Mouse (Mus musculus) limb, embryonic 13.5 days (tissue): ENCODE measurements around the gene Calcoco1. TPM values are rescaled to one million over a fixed set of nuclear protein-coding genes. Genes with fewer than 3 reads are reported as not detected.

Source experiments
- ATAC-seq: fragments of 200-750 bp; cut with Nextera tagmentation; 2 replicates; pipeline ENCODE4 v1.8.0; 2017; ENCODE audit warnings: low read depth, moderate number of reproducible peaks, moderate TSS enrichment; ENCODE audit not compliant: low FRiP score
- H3K27ac ChIP-seq: fragments of 300-500 bp; sonication (generic); 2 replicates; pipeline ENCODE4 v1.5.1; 2015; ENCODE audit warnings: inconsistent platforms, mild to moderate bottlenecking, moderate library complexity
- H3K27me3 ChIP-seq: fragments of 300-500 bp; sonication (generic); 2 replicates; pipeline ENCODE4 v1.6.1; 2015; ENCODE audit warnings: mild to moderate bottlenecking, inconsistent platforms
- H3K36me3 ChIP-seq: fragments of 300-500 bp; sonication (generic); 2 replicates; pipeline ENCODE4 v1.6.1; 2015; ENCODE audit warnings: inconsistent platforms, mild to moderate bottlenecking, moderate library complexity
- H3K4me1 ChIP-seq: fragments of 300-500 bp; sonication (generic); 2 replicates; pipeline ENCODE4 v1.6.1; 2015; ENCODE audit warnings: inconsistent platforms
- H3K4me2 ChIP-seq: fragments of 300-500 bp; sonication (generic); replicated peaks from 2 replicates; pipeline ENCODE4 v1.6.1; 2015; ENCODE audit warnings: inconsistent platforms, mild to moderate bottlenecking, moderate library complexity
- H3K4me3 ChIP-seq: fragments of 300-500 bp; sonication (generic); 2 replicates; pipeline ENCODE4 v1.5.1; 2015; ENCODE audit warnings: moderate library complexity, mild to moderate bottlenecking, inconsistent platforms
- H3K9ac ChIP-seq: fragments of 300-500 bp; sonication (generic); 2 replicates; pipeline ENCODE4 v1.6.1; 2015; ENCODE audit warnings: mild to moderate bottlenecking, inconsistent platforms
- H3K9me3 ChIP-seq: fragments of 300-500 bp; sonication (generic); 2 replicates; pipeline ENCODE4 v1.6.1; 2016; ENCODE audit warnings: inconsistent platforms
- WGBS: fragments of 180-500 bp; shearing (Covaris S2); methylation state at CpG from one replicate; pipeline ENCODE4 v1.1.7; 2015; 5-methylcytosine and 5-hydroxymethylcytosine counted together
- polyA plus RNA-seq: library from polyadenylated mRNA; unstranded; fragments of >200 nt; fragmentation: Nextera tagmentation; extraction: Ambion mirVana; gene quantifications from 2 replicates; pipeline ENCODE4 v1.2.1, GENCODE M21; 2015

The Calcoco1 gene
- polyA plus RNA-seq, 1 experiment from 2014 or later = 58.3 TPM

DNA sequence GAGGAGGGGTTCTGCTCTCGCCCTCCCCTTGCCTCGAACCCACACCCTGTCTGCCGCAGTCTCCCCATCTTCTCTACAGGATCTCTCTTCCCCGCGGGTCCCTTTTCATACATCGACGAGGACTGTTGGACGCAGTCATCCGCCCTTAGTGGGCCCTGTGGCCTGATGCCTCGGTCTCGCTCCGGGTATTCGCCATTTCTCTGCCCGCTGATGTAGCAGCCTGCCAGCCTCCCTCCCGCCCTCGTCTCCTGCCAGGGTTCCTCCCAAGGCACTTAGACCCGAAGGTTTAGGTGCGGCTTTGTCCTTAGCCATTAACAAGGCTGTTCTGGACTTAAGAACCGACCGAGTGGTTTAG lies 25.3 kb upstream of the Calcoco1 start:
- Histone ChIP-seq H3K9ac (peak overlapping the region; percentile 73), H3K27me3 (peaks cover 59% of the 10 kb centered on the region), H3K36me3 (no peaks in the 10 kb centered on the region), H3K9me3 (no peaks in the 10 kb centered on the region), H3K4me2 (peak overlapping the region; percentile 94), H3K27ac (no peak overlapping the region), H3K4me1 (peaks cover 57% of the 10 kb centered on the region), H3K4me3 (peak overlapping the region; percentile 59)
- 4% methylated on average over 20 of the region's 20 CpGs for WGBS
- ATAC-seq = no peak

DNA sequence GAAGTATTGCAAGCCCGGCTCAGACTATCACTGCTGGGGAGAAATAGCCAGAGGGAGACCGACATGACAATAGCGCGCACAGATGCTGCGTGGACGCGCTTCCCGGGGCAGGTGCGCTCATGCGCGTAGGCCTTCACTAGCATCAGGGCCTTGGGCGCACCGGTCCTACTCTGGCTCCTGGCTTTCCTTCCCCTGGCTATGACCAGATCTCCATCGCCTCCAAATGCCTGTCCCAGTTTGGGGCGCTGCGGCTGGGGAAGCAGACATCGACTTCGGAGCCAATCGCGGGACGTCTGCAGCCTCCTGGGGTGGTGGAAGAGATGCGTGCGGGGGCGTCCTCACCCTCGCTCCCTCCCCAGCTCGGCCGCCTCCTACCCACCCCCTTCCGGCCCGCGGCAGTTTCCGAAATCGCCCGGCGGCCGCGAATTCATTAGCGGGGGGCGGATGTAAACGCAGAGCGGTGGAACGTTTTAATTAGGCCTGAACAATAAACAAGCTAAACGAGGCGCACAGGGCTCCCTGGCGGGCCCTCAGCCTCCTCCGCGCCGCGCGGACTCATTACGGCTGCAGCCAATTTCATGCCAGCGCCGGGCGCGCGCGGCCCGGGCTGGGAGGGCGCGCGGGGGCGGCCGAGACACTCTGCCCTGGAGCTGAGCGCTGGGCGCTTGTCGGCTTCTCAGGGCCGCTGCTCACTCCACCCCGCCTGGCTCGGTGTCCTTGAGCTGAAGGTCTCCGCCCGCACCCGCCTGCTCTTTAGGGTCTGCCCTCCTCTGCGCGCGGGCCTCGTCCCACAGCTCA lies 24.7 kb upstream of the Calcoco1 start:
- Histone ChIP-seq H3K27me3 (peaks cover 63% of the 10 kb centered on the region), H3K9ac (peak overlapping the region; percentile 73), H3K27ac (no peak overlapping the region), H3K36me3 (no peaks in the 10 kb centered on the region), H3K4me3 (peak overlapping the region; percentile 59), H3K4me1 (peaks cover 52% of the 10 kb centered on the region), H3K4me2 (peak overlapping the region; percentile 94), H3K9me3 (no peaks in the 10 kb centered on the region)
- WGBS = under 1% methylated on average over 71 of the region's 75 CpGs
- ATAC-seq = peak; percentile 28

DNA sequence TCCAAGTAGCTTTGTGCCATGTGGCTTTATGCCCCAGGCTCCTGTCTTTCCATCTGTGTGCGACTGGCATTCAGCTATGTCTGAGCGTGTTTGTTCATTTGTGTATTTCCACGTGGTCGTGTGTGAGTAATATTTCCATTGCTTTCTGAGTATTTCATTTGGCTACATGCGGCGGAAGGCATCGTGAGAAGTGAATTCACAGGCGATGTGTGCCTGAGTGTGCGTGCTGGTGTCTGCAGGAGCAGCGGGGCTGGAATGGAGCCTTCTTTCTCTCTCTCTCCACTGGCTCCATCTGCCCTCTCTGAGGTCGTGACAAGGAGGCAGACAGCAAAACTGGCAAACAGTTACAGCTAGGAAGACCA lies 24.1 kb upstream of the Calcoco1 start:
- peak overlapping the region; percentile 94 for H3K4me2 ChIP-seq
- ATAC-seq = no peak
- 15% methylated on average over 11 of the region's 11 CpGs for WGBS
- H3K27ac ChIP-seq = no peak overlapping the region
- H3K36me3 ChIP-seq = no peaks in the 10 kb centered on the region
- H3K9me3 ChIP-seq = no peaks in the 10 kb centered on the region
- H3K27me3 ChIP-seq = peaks cover 69% of the 10 kb centered on the region
- peak overlapping the region; percentile 73; the same call in 1 of the 2 replicates for H3K9ac ChIP-seq
- H3K4me3 ChIP-seq = peak overlapping the region; percentile 59
- peaks cover 52% of the 10 kb centered on the region for H3K4me1 ChIP-seq

DNA sequence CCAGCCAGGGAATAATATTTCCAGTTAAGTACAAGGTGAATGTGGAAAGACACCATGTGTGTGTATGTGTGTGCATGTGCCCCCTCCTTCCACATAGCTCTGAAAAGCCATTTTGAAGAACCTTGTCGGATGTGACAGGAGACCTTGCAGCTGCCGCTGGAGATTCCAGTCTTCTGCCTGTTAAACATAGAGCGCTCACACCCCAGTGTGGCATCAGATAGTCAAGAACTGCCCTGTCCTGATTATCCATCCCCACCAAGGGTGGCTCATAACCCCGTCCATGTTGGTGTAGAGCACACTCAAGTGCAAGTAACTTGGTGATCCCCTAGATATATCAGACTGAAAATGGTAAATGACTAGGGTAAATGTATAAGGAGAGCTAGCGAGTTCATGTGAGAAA lies 23.4 kb upstream of the Calcoco1 start:
- no peak for ATAC-seq
- H3K27ac ChIP-seq = no peak overlapping the region
- H3K9ac ChIP-seq = no peak overlapping the region
- H3K9me3 ChIP-seq = no peaks in the 10 kb centered on the region
- H3K4me1 ChIP-seq = peaks cover 47% of the 10 kb centered on the region
- no peaks in the 10 kb centered on the region for H3K36me3 ChIP-seq
- WGBS = 56% methylated on average over 5 of the region's 5 CpGs
- H3K4me3 ChIP-seq = no peak overlapping the region
- H3K27me3 ChIP-seq = peaks cover 73% of the 10 kb centered on the region
- H3K4me2 ChIP-seq = no peak overlapping the region

DNA sequence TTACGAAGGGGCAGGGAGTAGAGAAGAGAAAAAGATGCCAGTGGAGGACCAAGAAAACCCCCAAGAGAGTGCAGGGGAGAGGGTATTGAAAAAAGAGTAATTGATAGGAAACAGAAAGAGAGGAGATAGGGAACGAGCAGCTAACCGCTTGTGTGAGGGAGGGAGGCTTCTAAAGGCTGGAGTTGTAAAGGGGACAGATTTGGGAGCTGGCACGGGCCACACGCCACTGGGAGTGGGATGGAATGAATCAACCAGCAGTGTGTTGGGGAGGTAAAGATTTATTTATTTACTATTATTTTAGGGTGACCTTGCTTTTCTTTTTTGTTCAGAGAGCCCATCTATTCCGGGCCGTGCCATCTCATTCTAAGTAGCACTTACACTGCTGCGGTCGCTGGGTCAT lies 22.9 kb upstream of the Calcoco1 start:
- no peak for ATAC-seq
- Histone ChIP-seq H3K36me3 (no peaks in the 10 kb centered on the region), H3K9ac (no peak overlapping the region), H3K4me3 (no peak overlapping the region), H3K27me3 (peaks cover 73% of the 10 kb centered on the region), H3K4me1 (peaks cover 41% of the 10 kb centered on the region), H3K9me3 (no peaks in the 10 kb centered on the region), H3K4me2 (no peak overlapping the region), H3K27ac (no peak overlapping the region)
- 27% methylated on average over 9 of the region's 9 CpGs for WGBS

DNA sequence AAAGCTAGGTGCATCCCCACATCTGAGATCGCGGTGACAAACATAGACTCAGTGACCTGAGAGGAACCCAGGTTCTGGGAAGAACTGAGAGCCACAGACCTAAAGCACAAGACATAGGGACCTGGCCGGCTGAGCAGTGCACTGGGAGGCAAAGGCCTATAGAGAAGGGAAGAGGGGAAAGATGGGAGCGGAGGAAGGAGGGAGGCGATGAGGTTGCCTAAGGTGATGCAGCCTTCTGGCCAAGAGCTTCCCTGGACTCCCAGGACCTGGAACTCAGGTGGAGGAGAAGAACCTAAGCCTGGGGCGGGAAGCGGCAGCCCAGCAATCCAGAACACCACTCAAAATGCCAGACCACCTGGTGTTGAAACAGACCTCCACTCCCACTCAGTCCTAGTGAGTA lies 22.4 kb upstream of the Calcoco1 start:
- no peak overlapping the region for H3K4me3 ChIP-seq
- H3K27ac ChIP-seq = no peak overlapping the region
- peaks cover 43% of the 10 kb centered on the region for H3K4me1 ChIP-seq
- no peak overlapping the region for H3K9ac ChIP-seq
- no peak overlapping the region for H3K4me2 ChIP-seq
- H3K27me3 ChIP-seq = peaks cover 73% of the 10 kb centered on the region
- ATAC-seq = no peak
- no peaks in the 10 kb centered on the region for H3K36me3 ChIP-seq
- no peaks in the 10 kb centered on the region for H3K9me3 ChIP-seq
- WGBS = 21% methylated on average over 7 of the region's 7 CpGs

DNA sequence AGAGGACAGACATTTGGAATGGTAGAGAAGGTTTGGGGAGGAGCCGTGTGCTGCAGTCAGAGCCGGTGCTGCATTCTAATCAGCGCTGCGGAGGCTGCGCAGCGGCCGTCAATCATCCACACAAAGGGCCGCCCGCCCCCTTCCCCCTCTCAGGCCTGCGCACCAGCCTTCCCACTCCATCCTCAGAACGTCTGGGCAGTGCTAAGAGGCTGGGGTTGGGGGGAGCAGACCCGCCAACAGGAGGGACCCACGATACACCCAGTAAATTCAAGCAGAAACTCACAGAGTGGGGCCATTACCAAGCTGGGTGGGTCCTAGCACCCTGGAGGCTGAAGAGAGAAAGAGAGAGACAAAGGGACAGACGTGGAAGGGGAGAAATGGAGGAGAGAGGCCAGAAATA lies 22.0 kb upstream of the Calcoco1 start:
- Histone ChIP-seq H3K36me3 (no peaks in the 10 kb centered on the region), H3K4me1 (peaks cover 43% of the 10 kb centered on the region), H3K4me3 (no peak overlapping the region), H3K9me3 (no peaks in the 10 kb centered on the region), H3K4me2 (peak overlapping the region; percentile 7; the same call in 1 of the 2 replicates), H3K9ac (0 out of 2 replicates have a peak overlapping the region, but pooled peaks have one; percentile 19), H3K27ac (no peak overlapping the region), H3K27me3 (peaks cover 73% of the 10 kb centered on the region)
- no peak for ATAC-seq
- 6% methylated on average over 14 of the region's 14 CpGs for WGBS

DNA sequence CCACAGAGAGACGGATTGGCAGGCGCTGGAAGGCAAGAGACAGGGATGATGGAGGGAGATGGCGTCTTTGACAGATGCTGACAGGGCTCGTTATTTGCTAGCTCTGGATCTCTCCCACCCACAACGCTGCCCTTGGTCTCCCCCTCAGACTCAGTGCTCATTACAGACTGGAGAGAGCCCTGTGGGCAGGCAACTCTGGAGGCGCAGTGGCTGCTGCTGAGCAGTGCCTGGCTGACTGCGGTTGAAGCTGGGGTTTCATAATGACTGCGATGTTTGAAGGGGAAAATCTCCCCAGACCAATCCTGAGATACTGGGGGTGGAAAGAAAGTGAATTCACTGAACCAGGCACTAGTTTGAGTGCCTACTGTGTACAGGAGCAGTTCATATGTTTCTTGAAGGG lies 21.2 kb upstream of the Calcoco1 start:
- Histone ChIP-seq H3K27ac (no peak overlapping the region), H3K4me3 (no peak overlapping the region), H3K4me2 (no peak overlapping the region), H3K36me3 (no peaks in the 10 kb centered on the region), H3K4me1 (peaks cover 40% of the 10 kb centered on the region), H3K27me3 (peaks cover 68% of the 10 kb centered on the region), H3K9me3 (no peaks in the 10 kb centered on the region), H3K9ac (no peak overlapping the region)
- no peak for ATAC-seq
- 24% methylated on average over 8 of the region's 8 CpGs for WGBS

DNA sequence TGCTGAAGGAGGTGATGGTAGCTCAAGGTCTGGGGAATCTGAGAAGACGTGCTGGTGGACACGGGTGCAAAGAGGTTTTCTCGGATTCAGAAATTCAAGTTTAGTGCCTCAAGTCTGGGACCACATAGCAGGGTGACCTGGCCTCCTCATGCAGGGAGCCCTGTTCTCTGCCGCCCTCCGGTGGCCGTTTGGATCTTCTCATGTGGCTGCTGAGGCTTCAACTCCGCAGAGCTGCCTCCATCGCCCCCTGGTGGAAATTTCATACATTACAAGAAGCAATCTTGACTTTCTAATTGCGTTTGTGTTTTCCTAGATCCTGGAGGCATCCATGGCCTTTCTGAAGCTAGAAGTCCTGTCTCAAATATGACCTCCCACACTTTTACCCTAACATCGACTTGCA lies 20.6 kb upstream of the Calcoco1 start:
- 0% methylated on average over 10 of the region's 10 CpGs for whole genome bisulfite sequencing
- Histone ChIP-seq H3K27me3 (peaks cover 67% of the 10 kb centered on the region), H3K4me2 (no peak overlapping the region), H3K36me3 (no peaks in the 10 kb centered on the region), H3K9ac (no peak overlapping the region), H3K9me3 (no peaks in the 10 kb centered on the region), H3K4me1 (peaks cover 34% of the 10 kb centered on the region), H3K4me3 (no peak overlapping the region), H3K27ac (no peak overlapping the region)
- ATAC-seq = peak; percentile 59; the same call in 1 of the 2 replicates

DNA sequence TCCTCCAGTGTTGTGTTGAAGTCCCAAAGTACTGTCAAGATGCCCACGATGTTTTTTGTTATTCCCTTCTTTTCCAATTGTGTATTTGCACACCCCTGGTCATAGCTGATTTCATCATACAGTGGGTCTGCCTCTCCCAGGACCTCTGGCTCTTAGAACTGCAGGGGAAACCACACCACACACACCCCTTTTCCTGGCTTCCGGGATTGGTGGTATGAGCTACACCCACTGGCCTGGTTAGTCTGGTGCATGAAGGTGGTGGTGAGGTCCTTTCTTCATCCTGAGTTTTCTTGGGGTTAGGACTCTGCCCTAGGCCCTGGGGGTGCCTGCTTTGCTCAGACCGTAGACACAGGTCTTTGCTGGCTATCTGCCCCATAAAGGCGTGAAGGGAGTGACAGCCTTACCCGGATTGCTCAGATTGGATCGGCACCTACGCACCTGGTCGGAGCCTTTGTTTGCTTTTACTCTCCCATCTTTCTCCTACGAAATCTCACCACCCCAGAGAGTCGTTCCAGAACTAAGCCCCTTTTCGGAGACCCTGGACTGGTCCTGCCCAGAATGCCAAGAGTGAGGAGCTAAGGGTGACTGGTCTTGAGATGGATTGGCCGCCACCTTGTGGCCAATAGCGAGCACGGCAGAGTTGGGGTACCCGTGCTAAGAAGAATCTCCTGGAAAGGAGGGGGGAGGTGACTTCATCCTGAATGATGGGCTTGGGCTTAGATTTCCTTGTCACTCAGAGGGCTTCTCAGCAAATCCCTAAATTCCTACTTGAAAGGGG lies 17.7 kb upstream of the Calcoco1 start:
- Histone ChIP-seq H3K27me3 (peaks cover 61% of the 10 kb centered on the region), H3K4me1 (peaks cover 46% of the 10 kb centered on the region), H3K27ac (no peak overlapping the region)

DNA sequence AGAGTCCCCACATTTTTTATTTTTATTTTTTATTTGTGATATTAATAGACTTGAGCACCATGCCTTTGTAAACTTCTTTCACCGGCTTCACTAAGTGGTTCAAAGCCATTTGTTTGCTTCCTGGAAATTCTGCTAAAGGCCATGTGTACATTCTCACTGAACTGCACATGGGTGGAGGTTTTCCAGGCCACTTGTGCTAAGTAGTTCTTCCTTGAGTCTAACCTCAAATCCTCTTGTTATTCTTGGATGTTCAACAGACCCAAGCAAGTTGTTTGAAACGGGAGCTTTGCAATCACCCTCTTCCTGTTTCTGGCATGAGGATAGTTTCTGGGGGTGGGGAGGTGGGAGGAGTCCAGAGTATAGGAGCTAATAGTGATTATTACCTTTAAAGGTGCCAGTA lies 16.5 kb upstream of the Calcoco1 start:
- Histone ChIP-seq H3K36me3 (no peaks in the 10 kb centered on the region), H3K4me1 (peaks cover 33% of the 10 kb centered on the region), H3K9me3 (no peaks in the 10 kb centered on the region), H3K4me3 (no peak overlapping the region), H3K27ac (no peak overlapping the region), H3K4me2 (no peak overlapping the region), H3K27me3 (peaks cover 56% of the 10 kb centered on the region), H3K9ac (no peak overlapping the region)
- ATAC-seq = no peak
- WGBS = 40% methylated on average over 2 of the region's 2 CpGs

More for the DNA sequence above, 17.7 kb upstream of the Calcoco1 start:
- H3K4me2 ChIP-seq = peak overlapping the region; percentile 19; the same call in 1 of the 2 replicates
- ATAC-seq = no peak
- 28% methylated on average over 15 of the region's 15 CpGs for WGBS
- no peak overlapping the region; the same call in 1 of the 2 replicates for H3K9ac ChIP-seq
- H3K9me3 ChIP-seq = no peaks in the 10 kb centered on the region
- no peaks in the 10 kb centered on the region for H3K36me3 ChIP-seq
- no peak overlapping the region for H3K4me3 ChIP-seq

DNA sequence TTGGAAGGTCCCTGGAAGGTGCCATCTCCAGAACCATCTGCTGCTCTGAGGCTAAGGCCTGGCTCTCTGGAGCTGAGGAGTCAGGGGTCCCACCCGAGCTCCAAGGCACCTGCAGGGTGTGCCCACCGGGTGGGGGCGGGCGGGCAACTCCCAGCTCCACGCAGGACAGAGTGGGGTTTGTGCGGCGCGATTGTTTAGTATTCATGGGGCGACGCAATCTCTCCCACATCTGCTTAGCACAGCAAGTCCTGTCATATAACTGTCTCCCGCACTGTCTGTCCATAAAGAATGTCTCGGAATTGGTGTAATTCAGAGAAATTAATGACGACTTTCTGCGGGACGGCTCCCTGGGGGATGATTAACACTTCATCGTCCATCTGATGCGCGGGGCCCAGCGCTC lies 15.1 kb upstream of the Calcoco1 start:
- Histone ChIP-seq H3K4me1 (peaks cover 27% of the 10 kb centered on the region), H3K4me2 (no peak overlapping the region), H3K27me3 (peaks cover 61% of the 10 kb centered on the region), H3K27ac (no peak overlapping the region), H3K9ac (no peak overlapping the region), H3K36me3 (no peaks in the 10 kb centered on the region), H3K4me3 (no peak overlapping the region), H3K9me3 (no peaks in the 10 kb centered on the region)
- WGBS = 59% methylated on average over 19 of the region's 19 CpGs
- ATAC-seq = no peak
